Mouse (Mus musculus): ENCODE measurements around the gene Smad6.

Smad6 gene

GRCm38 (mm10) chr9:64021853-64022561 lies at the start of gene Smad6:
TSS of gene Smad6 (minus strand) at chr9:64022059.
- DNase-seq (ENCODE audit: low spot score), result peak; percentile 96

DNA sequence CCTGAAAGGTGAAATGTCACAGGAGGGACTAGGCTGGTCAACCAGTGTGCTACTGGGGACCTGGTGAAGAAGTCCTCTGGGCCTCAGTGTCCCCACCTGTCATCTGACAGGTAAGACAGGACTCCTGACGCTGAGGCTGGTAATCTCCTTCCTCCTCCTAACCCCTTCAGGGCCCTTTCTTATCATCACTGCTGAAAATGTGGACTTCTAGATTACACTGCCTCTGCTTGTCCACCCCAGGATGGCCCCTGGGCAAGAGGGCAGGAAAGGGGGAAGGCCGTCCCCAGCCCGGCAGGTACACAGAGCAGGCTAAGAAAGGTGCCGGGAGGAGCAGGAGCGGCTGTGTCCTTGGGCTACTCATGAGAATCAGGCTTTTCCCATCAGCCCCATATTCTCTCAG lies 48.8 kb upstream of the Smad6 start:
- DNase-seq (ENCODE audit: low spot score), result peak; percentile 13

GRCm38 (mm10) chr9:64069131-64069530 lies 47.3 kb upstream of the Smad6 start:
- no peak for DNase-seq (ENCODE audit: low spot score)

DNA sequence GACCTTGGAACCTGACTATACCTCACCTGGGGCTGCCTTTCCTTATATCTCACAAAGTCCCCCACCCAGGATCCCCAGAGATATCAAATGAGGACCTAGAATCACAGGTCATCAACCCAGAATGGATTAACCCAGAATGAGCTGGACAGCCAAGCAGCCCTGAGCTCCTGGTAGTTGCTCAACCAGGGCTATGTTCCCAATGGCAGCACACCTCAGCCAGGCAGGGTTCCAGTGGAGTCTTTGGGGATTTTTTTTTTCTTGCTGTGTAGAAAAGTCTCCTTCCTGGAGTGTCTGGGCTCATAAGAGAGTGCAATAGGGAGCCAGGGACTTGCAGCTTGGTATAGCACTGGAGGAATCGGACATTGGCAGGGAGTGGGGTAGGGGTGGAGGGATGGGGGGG lies 46.7 kb upstream of the Smad6 start:
- DNase-seq (ENCODE audit: low spot score), result no peak

DNA sequence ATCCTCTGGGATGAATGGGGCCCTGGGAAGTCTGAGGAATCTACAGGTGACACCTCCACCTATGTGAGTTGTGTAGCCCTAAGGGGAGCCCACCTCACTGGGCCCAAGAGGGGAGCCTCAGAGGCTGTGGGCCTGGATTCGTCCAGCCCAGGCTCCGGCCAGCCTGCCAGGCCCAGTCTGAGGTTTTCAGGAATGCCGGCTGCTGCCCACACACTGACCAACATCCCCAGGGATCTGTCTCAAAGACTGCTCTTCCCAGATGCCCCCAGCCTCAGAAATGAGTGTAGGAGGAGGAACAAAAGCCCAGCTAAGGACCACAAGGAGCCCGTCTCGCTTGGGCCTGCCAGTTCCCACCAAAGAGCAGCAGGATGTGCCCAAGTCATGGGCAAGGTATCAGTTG lies 45.9 kb upstream of the Smad6 start:
- DNase-seq (ENCODE audit: low spot score), result no peak

GRCm38 (mm10) chr9:64060033-64060539 lies 38.2 kb upstream of the Smad6 start:
- DNase-seq (ENCODE audit: low spot score), result peak; percentile 63

GRCm38 (mm10) chr9:64057903-64058650 lies 36.2 kb upstream of the Smad6 start:
- DNase-seq (ENCODE audit: low spot score), result no peak

DNA sequence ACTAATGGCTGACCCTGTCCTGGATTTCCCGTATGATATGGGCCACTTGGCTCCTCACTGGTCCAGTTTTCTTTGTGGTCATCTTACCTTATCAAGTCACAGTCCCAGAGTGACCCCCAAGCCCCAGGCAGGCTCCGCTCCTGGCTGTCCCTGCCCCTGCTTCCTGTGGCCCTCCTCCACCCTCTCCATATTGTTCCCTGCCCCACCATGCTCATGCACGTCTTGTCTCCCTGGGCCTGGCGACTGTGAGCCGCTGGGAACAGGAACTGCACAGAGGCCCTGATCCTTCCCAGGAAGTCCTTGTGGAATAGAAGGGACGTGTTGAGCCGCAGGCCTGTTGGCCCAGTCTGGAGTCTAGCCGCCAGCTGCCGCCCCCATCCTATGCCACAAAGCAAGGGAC lies 33.3 kb upstream of the Smad6 start:
- no peak for DNase-seq (ENCODE audit: low spot score)

- peak; percentile 53 for DNase-seq (ENCODE audit: low spot score)
Observed at GRCm38 (mm10) chr9:64053786-64054185, 31.9 kb upstream of the Smad6 start.

DNA sequence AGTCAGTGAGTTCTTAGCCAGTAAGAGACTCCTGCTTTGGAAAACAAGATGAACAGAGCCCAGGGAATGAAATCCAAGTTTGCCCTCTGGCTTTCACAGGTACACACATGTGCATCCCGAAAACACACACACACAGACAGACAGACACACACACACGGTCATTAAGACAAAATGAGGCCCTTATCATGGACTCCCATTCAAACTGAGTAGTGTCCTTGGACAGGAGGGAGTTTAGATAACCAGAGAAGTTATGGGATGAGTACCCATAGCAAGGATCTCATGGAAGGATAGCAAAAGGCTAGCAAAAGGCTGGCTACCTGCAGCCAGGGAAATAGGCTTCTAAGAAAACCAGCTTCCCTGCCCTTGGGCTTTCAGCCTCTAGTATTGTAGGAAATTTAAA lies 29.4 kb upstream of the Smad6 start:
- DNase-seq (ENCODE audit: low spot score), result no peak

DNA sequence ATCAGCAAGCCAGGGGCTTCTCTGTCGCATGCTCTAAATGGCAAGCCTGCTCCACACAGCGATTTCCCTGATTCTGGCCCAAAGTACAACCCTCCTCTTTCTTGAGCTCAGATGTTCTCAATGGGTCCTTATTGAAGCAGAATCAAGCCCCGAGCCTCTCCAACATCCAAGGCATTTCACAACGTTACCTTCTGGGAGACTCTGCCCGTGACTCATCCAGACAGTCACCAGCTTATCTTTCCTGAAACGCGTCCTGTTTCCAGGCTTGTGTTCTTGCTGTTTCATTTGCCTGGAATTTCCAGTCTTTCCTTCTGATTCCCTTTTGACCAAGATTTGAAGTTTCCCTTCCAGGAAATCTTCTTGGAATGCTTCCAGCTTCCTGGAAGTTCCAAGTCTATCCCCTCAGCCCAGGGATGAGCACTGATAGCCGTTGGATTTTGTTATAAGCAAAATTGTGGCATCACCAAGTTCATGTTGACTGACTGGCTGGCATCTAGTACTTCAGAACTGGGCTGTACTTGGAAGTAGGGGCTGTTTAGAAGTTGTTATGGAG lies 28.7 kb upstream of the Smad6 start:
- peak; percentile 62 for DNase-seq (ENCODE audit: low spot score)

DNA sequence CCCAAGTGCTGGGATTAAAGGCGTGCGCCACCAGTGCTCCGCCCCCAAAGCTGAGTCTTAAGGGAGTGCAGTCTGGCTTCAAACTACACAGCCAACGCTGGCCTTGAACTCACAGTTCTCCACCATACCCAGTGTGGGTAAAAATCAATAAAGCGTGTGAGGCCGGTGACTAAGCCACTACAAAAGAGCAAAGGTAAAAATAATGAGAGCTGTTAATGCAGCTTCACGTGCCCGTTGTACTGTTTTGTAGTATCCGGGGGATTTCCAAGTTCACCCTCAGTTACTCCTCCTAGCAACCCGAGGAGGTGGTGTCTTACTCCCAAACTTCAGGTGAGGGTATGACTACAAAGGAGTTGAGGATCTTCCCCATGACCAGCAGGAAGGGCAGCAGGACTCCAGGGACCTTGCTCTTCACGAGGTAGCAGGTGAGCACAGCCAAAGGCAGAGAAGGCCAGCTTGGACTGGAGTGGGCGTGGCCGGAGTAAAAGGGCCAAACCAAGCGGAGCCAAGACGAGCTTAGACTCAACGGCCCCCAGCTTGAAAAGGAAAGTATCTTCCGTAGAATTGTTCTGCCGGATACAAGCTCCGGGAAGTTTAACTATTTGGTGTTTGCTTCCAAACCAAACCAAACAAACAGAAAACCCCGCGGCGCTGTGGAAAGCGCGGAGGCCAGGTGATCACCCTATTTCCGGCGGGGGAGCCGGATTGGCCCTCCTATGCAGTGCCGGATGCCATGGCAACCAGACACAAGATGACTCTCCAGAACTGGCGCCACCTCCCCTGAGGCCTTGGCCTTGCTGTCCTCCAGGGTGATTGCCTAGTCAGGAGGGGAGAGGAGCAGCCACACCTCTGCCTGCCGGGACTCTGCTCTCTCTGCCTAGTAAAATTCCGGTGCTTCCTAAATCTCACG lies 27.9 kb upstream of the Smad6 start:
- DNase-seq (ENCODE audit: low spot score), result peak; percentile 95

DNA sequence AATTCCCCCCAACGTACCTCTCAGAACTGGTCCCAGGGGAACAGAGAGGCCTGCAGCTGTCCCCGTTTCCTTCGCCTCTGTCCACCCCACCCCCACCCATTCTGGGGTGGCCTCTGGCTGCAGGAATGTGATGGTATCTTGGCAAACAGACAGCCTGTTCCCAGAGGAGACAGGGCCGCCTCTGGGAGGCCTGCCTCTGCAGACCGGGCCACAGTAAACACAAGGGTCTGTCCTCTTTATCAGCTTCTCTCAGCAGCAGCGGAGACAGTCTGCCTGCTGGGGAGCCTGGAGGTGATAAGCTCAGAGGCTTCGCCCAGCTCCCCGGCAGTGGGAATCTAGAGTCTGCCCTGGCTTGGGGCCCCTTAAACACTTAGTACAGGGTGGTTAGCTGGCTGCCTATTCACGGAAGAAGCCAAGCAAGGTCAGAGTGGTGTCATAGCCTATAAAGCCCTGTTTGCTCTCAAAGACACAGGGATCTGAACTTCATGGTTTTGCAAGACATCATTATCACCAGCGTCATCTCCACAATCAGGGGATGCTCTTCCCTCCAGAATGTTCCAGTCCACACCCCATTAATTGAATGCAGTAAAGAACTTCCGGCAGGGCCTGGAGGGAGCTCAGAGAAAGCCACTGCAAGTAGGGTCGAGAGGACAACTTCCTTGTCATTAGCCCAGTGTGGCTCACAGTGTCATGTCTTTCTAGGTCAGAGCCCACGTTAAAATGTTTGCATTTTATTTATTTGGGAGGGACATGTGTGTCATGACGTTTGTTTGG lies 23.4 kb upstream of the Smad6 start:
- DNase-seq (ENCODE audit: low spot score), result peak; percentile 91

GRCm38 (mm10) chr9:64044343-64044742 lies 22.5 kb upstream of the Smad6 start:
- no peak for DNase-seq (ENCODE audit: low spot score)

DNA sequence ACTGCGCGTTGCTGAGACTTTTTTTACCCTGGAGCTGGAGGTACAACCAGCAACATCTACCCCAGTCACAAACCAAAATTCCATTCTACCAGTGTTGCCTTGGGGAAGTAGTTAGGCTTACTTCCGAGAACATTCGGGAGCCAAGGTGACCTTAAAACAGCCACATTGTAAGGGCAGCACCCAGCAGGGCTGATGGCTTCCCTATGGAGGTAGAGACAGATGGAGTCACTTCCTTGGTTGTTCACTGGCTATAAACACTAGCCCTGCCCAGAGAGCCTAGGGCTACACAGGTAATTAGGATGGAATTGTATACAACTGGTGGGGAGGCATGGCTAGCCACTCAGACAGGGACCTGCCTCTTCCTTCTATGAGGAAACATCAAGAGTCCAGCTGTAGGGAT lies 21.1 kb upstream of the Smad6 start:
- no peak for DNase-seq (ENCODE audit: low spot score)

- no peak for DNase-seq (ENCODE audit: low spot score)
Observed at GRCm38 (mm10) chr9:64042216-64042615, 20.4 kb upstream of the Smad6 start.

GRCm38 (mm10) chr9:64029908-64030631 lies 8.2 kb upstream of the Smad6 start:
- DNase-seq (ENCODE audit: low spot score), result no peak

DNA sequence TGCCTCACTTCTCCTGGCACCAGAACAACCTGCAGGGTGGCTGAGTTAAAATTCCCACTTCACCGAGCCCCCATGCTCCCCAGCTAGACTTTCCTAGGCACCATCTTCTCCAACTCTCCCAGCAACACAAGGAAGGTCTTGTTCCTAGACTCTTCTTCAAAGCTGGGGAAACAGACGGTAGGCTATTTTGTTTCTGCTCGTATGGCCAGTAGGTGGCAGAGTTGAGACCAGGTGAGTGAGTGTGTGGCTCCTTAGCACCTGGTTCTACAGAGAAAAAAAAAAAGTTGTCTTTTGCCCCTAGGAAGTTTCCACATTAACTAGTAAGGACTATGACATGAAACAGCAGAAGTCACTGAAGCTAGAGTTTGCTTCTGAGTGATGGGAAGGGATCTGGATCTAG lies 3.7 kb upstream of the Smad6 start:
- peak; percentile 70 for DNase-seq (ENCODE audit: low spot score)

- no peak for DNase-seq (ENCODE audit: low spot score)
Observed at GRCm38 (mm10) chr9:64024976-64025375, 3.1 kb upstream of the Smad6 start.

GRCm38 (mm10) chr9:64022562-64023366 lies 905 bp upstream of the Smad6 start:
- DNase-seq (ENCODE audit: low spot score), result peak; percentile 98
